Mouse (Mus musculus): Measurements from ENCODE around the gene Acbd3.

DNA sequence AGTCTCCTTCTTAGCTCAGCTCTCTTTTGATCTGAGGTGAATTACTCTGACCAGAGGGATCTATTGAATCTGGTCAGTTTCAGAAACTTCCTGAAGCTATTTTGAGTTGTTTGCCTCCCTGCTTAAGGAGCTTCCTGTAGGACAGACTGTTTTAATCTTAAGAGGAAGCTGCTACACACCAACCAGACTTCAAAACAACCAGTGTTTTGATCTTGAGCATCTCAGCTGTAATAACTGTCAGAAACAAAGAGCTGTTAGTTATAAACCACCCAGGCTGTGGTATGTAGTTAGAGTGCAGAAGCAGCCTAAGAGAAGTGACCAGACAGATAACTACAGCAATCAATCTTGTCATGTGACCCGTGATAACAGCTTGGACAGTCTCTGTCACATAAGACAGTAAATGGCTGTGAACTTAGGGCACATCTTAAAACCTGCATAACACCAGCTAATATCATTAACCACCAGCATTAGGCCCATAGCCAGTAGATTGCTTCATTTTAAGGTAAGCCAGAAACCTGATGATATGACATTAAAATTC lies 2.1 kb upstream of the Acbd3 start:
- no peak for TF ChIP-seq CTCF (IDR thresholded peaks at IDR 0.05; ENCODE audit: control insufficient read depth, insufficient read depth, low read length)
- no peak for TF ChIP-seq POLR2A (IDR thresholded peaks at IDR 0.05; ENCODE audit: borderline replicate concordance, control insufficient read depth, low read depth, low read length)
